Mouse (Mus musculus) embryonic stem cell, embryonic (primary cell): ENCODE results near the gene Mtch1.
"Not testable (repeated sequence)": the region's sequence is repeated elsewhere in the genome, so short reads cannot be mapped to it uniquely, and the experiment has no call there.

Source experiments
- CTCF ChIA-PET, 4 experiments: fragments of 300-600 bp in 2 of 4; fragments of 350-600 bp in 2 of 4; sonication (Branson Sonifier 250); formaldehyde crosslinking; loops; one replicate each; lab custom pipeline; 2022; ENCODE audit warnings: inconsistent platforms in 2 of 4; lab: Charles Lee
- POLR2A ChIA-PET, 4 experiments: fragments of 300-600 bp in 2 of 4; fragments of 350-600 bp in 2 of 4; sonication (Branson Sonifier 250); formaldehyde crosslinking; loops; one replicate each; lab custom pipeline; 2022; ENCODE audit warnings: antibody characterized with exemption in 4 of 4, inconsistent platforms in 1 of 4; lab: Charles Lee

Gene Mtch1

GRCm38 (mm10) chr17:29378056-29378455 is 30.3 kb upstream of the Mtch1 start:
- POLR2A ChIA-PET = interaction anchor here in 1 of 4 experiments (1.2 kb wide), 1 partner anchor 118 kb away, joined by 4 read pairs; no protein-coding TSS in a partner anchor
- CTCF ChIA-PET = interaction anchor here (0.5 to 1.3 kb wide), 6 partner anchors 9 to 233 kb away, joined by 3 to 4 read pairs (median 3); no protein-coding TSS in a partner anchor

DNA sequence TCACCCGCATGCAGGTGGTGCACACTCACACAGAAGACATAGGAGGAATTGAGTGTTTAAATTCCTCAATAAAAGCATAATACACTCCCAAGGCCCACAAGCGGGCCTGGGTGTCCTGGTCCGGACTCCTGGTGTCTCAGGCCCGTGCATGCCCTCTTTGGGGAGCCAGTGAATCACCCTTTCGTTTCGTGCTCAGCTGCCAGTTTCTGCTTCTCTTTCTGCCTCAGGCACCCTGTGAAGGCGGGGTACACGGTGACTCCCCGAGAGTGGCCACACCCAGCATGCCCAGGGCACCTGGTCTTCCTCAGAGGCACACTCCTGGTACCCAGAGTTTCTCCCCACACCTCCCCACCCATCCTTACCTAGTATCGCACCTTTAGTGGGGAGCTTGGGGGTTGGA is 28.1 kb upstream of the Mtch1 start:
- ChIA-PET POLR2A (interaction anchor here in 2 of 4 experiments (1.0 to 1.6 kb wide), 3 partner anchors 22 to 133 kb away, joined by 3 read pairs; no protein-coding TSS in a partner anchor), CTCF (interaction anchor here (0.5 to 2.1 kb wide), 4 partner anchors 46 to 474 kb away, joined by 3 to 21 read pairs (median 4); no protein-coding TSS in a partner anchor)

DNA sequence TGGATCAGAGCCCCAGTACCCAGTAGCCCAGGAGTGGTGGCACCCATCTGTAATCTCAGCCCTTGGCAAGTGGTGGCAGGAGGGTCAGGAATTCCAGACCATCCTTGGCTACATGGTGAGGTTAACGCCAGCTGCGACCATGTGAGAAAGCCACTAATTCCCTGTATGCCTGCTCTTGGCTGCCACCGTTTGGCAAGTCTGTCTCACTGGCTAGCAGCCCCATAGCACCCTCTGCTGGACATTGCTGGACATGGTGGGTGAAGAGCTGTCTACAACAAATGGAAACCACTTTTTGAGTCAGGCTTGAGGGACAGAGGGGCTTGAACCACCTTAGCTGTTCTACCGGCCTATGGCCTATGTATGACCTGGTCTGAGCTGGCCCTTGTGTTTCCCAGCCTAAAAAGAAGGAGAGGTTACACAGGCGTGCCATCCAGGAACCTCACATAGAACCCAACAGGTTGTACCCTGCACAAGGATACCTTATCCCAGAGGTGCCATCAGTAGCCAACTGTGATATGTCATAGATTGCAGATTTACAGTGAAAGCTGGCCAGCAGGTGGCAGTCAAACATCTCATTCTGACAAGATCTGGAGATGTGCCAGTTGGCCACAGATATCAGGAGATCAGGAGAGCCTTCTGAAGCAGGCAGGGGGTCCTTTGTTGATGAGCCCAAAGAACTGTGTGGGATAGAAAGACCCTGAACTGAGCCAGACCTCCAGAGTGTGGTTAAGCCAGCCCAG is 23.4 kb upstream of the Mtch1 start:
- ChIA-PET CTCF (interaction anchor here (0.5 to 5.2 kb wide), 201 partner anchors 8 to 1239 kb away, joined by 3 to 70 read pairs (median 4); partner anchors contain the start of genes Fgd2 (in 4 of the 4), Mtch1 (in 4 of the 4), BC004004 (in 2 of the 4) and Pim1 (in 2 of the 4)), POLR2A (interaction anchor here (0.5 to 2.2 kb wide), 37 partner anchors 9 to 1698 kb away, joined by 3 to 8 read pairs (median 3); partner anchors contain the start of genes Mtch1 (in 2 of the 4), BC004004 (in 1 of the 4) and Fgd2 (in 1 of the 4))

DNA sequence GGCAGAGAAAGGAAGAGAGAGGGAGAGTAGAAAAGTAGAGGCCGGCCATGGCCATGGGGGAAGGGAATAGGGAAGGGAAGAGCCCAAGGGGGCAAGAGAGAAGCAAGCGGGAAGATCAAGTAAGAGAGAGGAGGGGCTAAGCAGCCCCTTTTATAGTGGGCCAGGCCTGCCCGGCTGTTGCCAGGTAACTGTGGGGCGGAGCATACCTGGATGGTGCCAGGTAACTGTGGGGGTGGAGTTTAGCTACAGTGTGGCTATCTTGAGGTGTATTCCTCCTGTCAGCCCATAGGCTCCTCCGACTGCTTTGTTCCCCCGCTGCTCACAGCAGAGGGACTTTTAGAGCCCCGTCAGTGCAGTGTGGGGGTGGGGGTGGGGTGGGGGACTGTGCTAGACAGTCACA is 21.0 kb upstream of the Mtch1 start:
- POLR2A ChIA-PET = interaction anchor here in 2 of 4 experiments (1.0 to 2.2 kb wide), 2 partner anchors 74 to 100 kb away, joined by 4 read pairs; partner anchors contain the start of gene BC004004 (in 1 of the 2)
- CTCF ChIA-PET = interaction anchor here in 3 of 4 experiments (0.5 to 4.1 kb wide), 12 partner anchors 9 to 467 kb away, joined by 3 to 66 read pairs (median 3); no protein-coding TSS in a partner anchor

- CTCF ChIA-PET = interaction anchor here in 2 of 4 experiments (0.6 to 0.7 kb wide), 5 partner anchors 12 to 195 kb away, joined by 3 to 4 read pairs (median 3); no protein-coding TSS in a partner anchor
- POLR2A ChIA-PET = interaction anchor here in 1 of 4 experiments (0.8 kb wide), 1 partner anchor 154 kb away, joined by 3 read pairs; no protein-coding TSS in a partner anchor
Observed at GRCm38 (mm10) chr17:29365105-29365621, 17.4 kb upstream of the Mtch1 start.

DNA sequence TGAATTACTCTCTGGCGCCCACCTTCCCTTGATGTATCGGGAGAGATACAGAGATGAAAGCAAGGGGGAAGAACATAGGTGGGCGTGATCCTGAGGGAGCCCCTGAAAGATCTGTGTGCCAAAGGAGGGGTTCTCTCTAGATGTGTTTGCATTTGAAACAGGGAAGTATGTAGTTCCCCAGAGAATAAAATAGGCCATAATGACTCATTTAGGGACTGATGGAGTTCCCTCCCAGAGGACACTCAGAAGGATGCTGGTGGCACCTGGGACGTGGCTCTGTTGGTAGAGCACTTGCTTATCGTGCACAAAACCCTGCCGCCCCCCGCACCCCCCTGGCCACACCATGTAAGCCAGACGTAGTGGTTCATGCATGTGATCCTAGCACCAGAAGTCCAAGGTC is 15.4 kb upstream of the Mtch1 start:
- ChIA-PET CTCF (interaction anchor here in 3 of 4 experiments (1.7 to 3.2 kb wide), 3 partner anchors 8 to 9 kb away, joined by 8 to 20 read pairs (median 19); no protein-coding TSS in a partner anchor), POLR2A (interaction anchor here in 2 of 4 experiments (1.0 to 2.8 kb wide), 4 partner anchors 8 to 21 kb away, joined by 3 to 9 read pairs (median 5); partner anchors contain the start of gene Mtch1 (in 2 of the 2))

DNA sequence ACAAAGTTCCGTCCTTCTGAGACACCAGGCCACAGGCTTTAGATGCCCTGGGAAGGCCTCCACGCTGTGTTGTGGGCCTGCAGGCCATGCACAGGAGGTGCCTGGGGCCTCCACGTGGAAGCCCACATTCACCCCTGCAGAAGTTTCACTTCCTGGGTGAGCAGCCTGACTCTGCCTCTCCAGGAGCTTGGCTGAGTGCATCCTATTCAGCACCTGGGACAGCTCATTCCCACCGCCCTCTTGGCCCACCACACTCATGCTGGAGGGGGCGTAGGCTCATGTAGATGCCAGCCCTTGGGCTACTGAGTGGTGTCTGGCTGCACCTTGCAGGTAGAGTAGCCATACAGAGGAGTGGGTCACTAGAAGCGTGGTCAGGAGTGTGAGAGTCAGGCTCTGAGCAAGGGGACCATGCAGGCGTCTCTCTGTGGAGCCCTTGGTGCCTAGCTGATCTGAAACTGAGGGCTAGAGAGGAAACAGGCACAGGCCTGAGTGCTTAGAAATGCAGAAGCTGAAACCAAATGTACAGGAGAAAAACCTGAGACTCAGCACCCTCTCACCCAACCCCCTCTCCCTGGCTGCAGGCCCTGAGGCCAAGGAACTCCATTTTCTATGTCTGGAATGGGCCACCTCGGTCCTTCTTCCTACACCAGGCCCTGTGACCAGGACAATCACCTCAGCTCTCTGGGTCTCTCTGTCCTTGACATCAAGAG is 14.4 kb upstream of the Mtch1 start:
- CTCF ChIA-PET = interaction anchor here (0.5 to 3.2 kb wide), 18 partner anchors 9 to 431 kb away, joined by 3 to 40 read pairs (median 6); partner anchors contain the start of genes Mtch1 (in 1 of the 4) and Stk38 (in 1 of the 4)
- POLR2A ChIA-PET = interaction anchor here (0.8 to 2.8 kb wide), 17 partner anchors 9 to 160 kb away, joined by 3 to 9 read pairs (median 3); partner anchors contain the start of genes Mtch1 (in 4 of the 4) and BC004004 (in 1 of the 4)

DNA sequence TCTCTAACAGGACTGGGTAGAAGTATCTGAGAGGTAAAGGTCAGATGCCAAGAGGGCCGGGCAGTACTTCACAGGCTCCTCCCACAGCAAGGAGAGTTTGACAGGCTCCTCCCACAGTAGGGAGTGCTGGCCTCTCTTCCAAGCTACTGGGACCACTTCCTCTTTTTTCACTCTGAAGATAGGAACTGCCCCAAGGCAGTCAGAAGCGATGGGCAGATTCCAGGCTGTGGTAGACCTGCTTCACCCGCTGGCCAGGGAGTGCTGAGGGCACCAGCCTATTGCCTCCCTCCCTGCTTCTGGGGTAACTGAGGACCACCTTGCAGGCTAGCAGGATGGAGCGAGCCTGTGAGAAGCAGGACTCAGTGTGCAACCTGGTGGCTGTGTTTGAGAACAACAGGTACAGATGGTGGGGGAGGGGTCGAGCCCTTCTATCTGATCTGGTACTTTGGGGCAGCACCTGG is 13.1 kb upstream of the Mtch1 start, which contains the start of gene Fgd2:
Fgd2 (plus strand) TSS at position 154 of the 461 bp plus-strand sequence.
- ChIA-PET CTCF (interaction anchor here (0.5 to 3.2 kb wide), 18 partner anchors 10 to 823 kb away, joined by 3 to 40 read pairs (median 5); partner anchors contain the start of gene BC004004 (in 1 of the 4)), POLR2A (interaction anchor here in 3 of 4 experiments (0.6 to 2.8 kb wide), 15 partner anchors 10 to 329 kb away, joined by 3 to 18 read pairs (median 4); partner anchors contain the start of genes Mtch1 (in 3 of the 3), BC004004 (in 1 of the 3) and Srsf3 (in 1 of the 3))

- POLR2A ChIA-PET = interaction anchor here in 1 of 4 experiments (1.1 kb wide), 1 partner anchor 11 kb away, joined by 5 read pairs; the partner anchor contains the start of gene Mtch1
Observed at GRCm38 (mm10) chr17:29358928-29359327, 11.2 kb upstream of the Mtch1 start.

GRCm38 (mm10) chr17:29356882-29357281 is 9.1 kb upstream of the Mtch1 start:
- POLR2A ChIA-PET = interaction anchor here in 3 of 4 experiments (0.6 to 3.9 kb wide), 25 partner anchors 9 to 325 kb away, joined by 3 to 49 read pairs (median 4); partner anchors contain the start of genes Mtch1 (in 3 of the 3), BC004004 (in 2 of the 3), Pim1 (in 1 of the 3) and Srsf3 (in 1 of the 3)

More at GRCm38 (mm10) chr17:29358928-29359327, 11.2 kb upstream of the Mtch1 start:
- CTCF ChIA-PET = interaction anchor here in 2 of 4 experiments (1.5 to 5.4 kb wide), 2 partner anchors 12 kb away, joined by 6 to 32 read pairs; no protein-coding TSS in a partner anchor

GRCm38 (mm10) chr17:29356479-29356856 is 8.7 kb upstream of the Mtch1 start:
- POLR2A ChIA-PET = interaction anchor here in 3 of 4 experiments (0.6 to 3.9 kb wide), 28 partner anchors 9 to 324 kb away, joined by 3 to 49 read pairs (median 4); partner anchors contain the start of genes Mtch1 (in 3 of the 3), BC004004 (in 2 of the 3), Pim1 (in 1 of the 3) and Srsf3 (in 1 of the 3)
- CTCF ChIA-PET = interaction anchor here (0.6 to 5.4 kb wide), 18 partner anchors 9 to 366 kb away, joined by 3 to 32 read pairs (median 5); partner anchors contain the start of genes BC004004 (in 1 of the 4) and Mtch1 (in 1 of the 4)

More at GRCm38 (mm10) chr17:29356882-29357281, 9.1 kb upstream of the Mtch1 start:
- CTCF ChIA-PET = interaction anchor here (0.6 to 5.4 kb wide), 14 partner anchors 9 to 186 kb away, joined by 3 to 32 read pairs (median 5); partner anchors contain the start of gene Mtch1 (in 1 of the 4)

DNA sequence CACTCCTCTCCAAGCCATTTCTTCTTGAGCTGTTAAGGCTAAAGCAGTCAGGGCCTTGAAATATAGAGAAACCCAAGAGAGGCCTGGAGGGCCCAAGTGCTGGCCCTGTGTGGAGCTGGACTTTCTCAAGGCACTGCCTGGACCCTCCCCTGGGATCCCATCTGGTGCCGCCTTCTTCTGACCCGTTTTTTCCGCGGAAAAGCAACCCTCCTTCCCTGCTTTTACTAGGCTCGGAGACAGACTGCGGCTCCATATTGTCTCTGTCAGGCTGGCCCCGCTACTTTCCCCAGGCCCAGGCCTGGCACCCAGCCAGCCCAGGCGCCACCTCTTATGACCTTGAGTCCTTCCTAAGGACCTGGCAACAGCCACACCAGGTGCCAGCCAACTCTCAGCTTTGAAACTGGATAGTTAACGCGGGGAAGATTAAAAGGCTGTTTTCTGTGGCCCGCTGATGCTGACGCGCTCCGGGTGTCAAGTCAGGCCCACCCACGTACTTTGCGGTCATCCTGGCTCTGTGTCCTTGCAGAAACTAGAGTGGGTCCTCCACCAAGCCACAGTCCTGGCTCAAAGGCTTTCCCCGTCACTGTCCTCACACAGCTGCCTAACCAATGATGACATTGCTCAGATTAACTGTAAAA is 8.2 kb upstream of the Mtch1 start:
- POLR2A ChIA-PET = interaction anchor here in 3 of 4 experiments (0.5 to 3.9 kb wide), 28 partner anchors 8 to 324 kb away, joined by 3 to 49 read pairs (median 4); partner anchors contain the start of genes Mtch1 (in 3 of the 3), BC004004 (in 2 of the 3), Pim1 (in 1 of the 3) and Srsf3 (in 1 of the 3)
- CTCF ChIA-PET = interaction anchor here (0.6 to 5.4 kb wide), 18 partner anchors 8 to 365 kb away, joined by 3 to 32 read pairs (median 5); partner anchors contain the start of genes BC004004 (in 1 of the 4) and Mtch1 (in 1 of the 4)

DNA sequence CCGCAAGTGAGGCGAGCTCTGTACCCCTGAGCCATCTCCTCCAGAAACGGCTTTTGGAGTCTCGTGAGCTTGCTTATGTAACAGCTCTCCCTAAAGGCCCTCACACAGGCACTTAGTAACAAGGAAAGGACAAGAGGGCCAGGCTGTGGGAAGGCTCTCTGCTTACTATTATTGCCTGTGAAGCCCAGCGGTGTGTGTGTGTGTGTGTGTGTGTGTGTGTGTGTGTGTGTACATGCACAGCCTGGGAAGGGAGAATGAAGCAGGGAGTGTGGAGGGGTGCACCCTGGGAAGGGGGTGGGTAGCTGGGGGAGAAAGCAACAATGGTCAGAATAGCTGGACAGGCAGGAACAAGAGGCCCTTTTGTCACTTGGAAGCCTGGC is 7.7 kb upstream of the Mtch1 start:
- ChIA-PET CTCF (interaction anchor here in 3 of 4 experiments (0.9 to 5.4 kb wide), 9 partner anchors 14 to 184 kb away, joined by 3 to 32 read pairs (median 5); partner anchors contain the start of gene BC004004 (in 1 of the 3)), POLR2A (interaction anchor here in 3 of 4 experiments (0.5 to 3.9 kb wide), 17 partner anchors 8 to 196 kb away, joined by 3 to 49 read pairs (median 4); partner anchors contain the start of genes BC004004 (in 2 of the 3) and Mtch1 (in 2 of the 3))

GRCm38 (mm10) chr17:29351056-29351455 is 3.3 kb upstream of the Mtch1 start:
- CTCF ChIA-PET = not testable (repeated sequence)
- POLR2A ChIA-PET = interaction anchor here in 2 of 4 experiments (0.6 to 0.9 kb wide), 2 partner anchors 34 to 269 kb away, joined by 3 read pairs; no protein-coding TSS in a partner anchor

- CTCF ChIA-PET = interaction anchor here in 1 of 4 experiments (2.4 kb wide), 1 partner anchor 22 kb away, joined by 12 read pairs; no protein-coding TSS in a partner anchor
- POLR2A ChIA-PET = interaction anchor here in 3 of 4 experiments (0.7 to 3.5 kb wide), 5 partner anchors 7 to 312 kb away, joined by 3 to 49 read pairs (median 3); no protein-coding TSS in a partner anchor
Observed at GRCm38 (mm10) chr17:29348996-29349395, 1.3 kb upstream of the Mtch1 start.
